Mouse (Mus musculus): Measurements from ENCODE around the gene Apoe. TPM values are rescaled to one million over a fixed set of nuclear protein-coding genes. Genes with fewer than 3 reads are reported as not detected.

Apoe gene
- polyA plus RNA-seq, 1 experiment = 2.0 TPM

GRCm38 (mm10) chr7:19683771-19684201 is 15.2 kb downstream of the Apoe start:
- no peak for TF ChIP-seq CEBPB (IDR thresholded peaks at IDR 0.05; ENCODE audit: low read depth)
- TF ChIP-seq USF1 (IDR thresholded peaks at IDR 0.05; ENCODE audit: low read depth) = no peak
- no peak for TF ChIP-seq MYOG (IDR thresholded peaks at IDR 0.05; ENCODE audit: control insufficient read depth, extremely low read depth, insufficient read length)
- no peak for TF ChIP-seq MAX (IDR thresholded peaks at IDR 0.05)
- no peak for TF ChIP-seq MYOD1 (IDR thresholded peaks at IDR 0.05; ENCODE audit: control insufficient read depth, insufficient read length, low read depth)
- TF ChIP-seq FOSL1 (IDR thresholded peaks at IDR 0.05; ENCODE audit: insufficient read depth, low read length, poor library complexity, severe bottlenecking) = no peak
- no peak for TF ChIP-seq CTCF (IDR thresholded peaks at IDR 0.05; ENCODE audit: control insufficient read depth, insufficient read depth, insufficient read length)
- Histone ChIP-seq H3K4me3 (ENCODE audit: insufficient read depth, poor library complexity, severe bottlenecking) (no peak overlapping the region), H3K36me3 (ENCODE audit: control insufficient read depth, insufficient read depth) (no peaks in the 10 kb centered on the region), H3K79me2 (ENCODE audit: control insufficient read depth, insufficient read depth) (no peaks in the 10 kb centered on the region), H3K27me3 (ENCODE audit: control insufficient read depth, insufficient read depth, insufficient read length) (peaks cover 12% of the 10 kb centered on the region), H3K79me3 (ENCODE audit: low read depth) (no peaks in the 10 kb centered on the region), H3ac (ENCODE audit: control insufficient read depth, insufficient read length, low read depth) (no peak overlapping the region)

GRCm38 (mm10) chr7:19682979-19683378 is 16.0 kb downstream of the Apoe start:
- H3K4me3 ChIP-seq (ENCODE audit: insufficient read depth, poor library complexity, severe bottlenecking) = no peak overlapping the region
- no peaks in the 10 kb centered on the region for H3K79me3 ChIP-seq (ENCODE audit: low read depth)
- no peaks in the 10 kb centered on the region for H3K79me2 ChIP-seq (ENCODE audit: control insufficient read depth, insufficient read depth)
- H3K27me3 ChIP-seq (ENCODE audit: control insufficient read depth, insufficient read depth, insufficient read length) = peaks cover 10% of the 10 kb centered on the region
- H3ac ChIP-seq (ENCODE audit: control insufficient read depth, insufficient read length, low read depth) = no peak overlapping the region
- TF ChIP-seq USF1 (IDR thresholded peaks at IDR 0.05; ENCODE audit: low read depth) = no peak
- TF ChIP-seq MYOG (IDR thresholded peaks at IDR 0.05; ENCODE audit: control insufficient read depth, extremely low read depth, insufficient read length) = no peak
- no peak for TF ChIP-seq CTCF (IDR thresholded peaks at IDR 0.05; ENCODE audit: control insufficient read depth, insufficient read depth, insufficient read length)
- TF ChIP-seq FOSL1 (IDR thresholded peaks at IDR 0.05; ENCODE audit: insufficient read depth, low read length, poor library complexity, severe bottlenecking) = no peak
- TF ChIP-seq MAX (IDR thresholded peaks at IDR 0.05) = no peak
- no peak for TF ChIP-seq CEBPB (IDR thresholded peaks at IDR 0.05; ENCODE audit: low read depth)
- no peak for TF ChIP-seq MYOD1 (IDR thresholded peaks at IDR 0.05; ENCODE audit: control insufficient read depth, insufficient read length, low read depth)
- no peaks in the 10 kb centered on the region for H3K36me3 ChIP-seq (ENCODE audit: control insufficient read depth, insufficient read depth)

- peaks cover 13% of the 10 kb centered on the region for H3K27me3 ChIP-seq (ENCODE audit: control insufficient read depth, insufficient read depth, insufficient read length)
- no peaks in the 10 kb centered on the region for H3K79me3 ChIP-seq (ENCODE audit: low read depth)
- H3K4me3 ChIP-seq (ENCODE audit: insufficient read depth, poor library complexity, severe bottlenecking) = no peak within 1 kb of the TSS
- TF ChIP-seq MYOD1 (IDR thresholded peaks at IDR 0.05; ENCODE audit: control insufficient read depth, insufficient read length, low read depth) (no peak), FOSL1 (IDR thresholded peaks at IDR 0.05; ENCODE audit: insufficient read depth, low read length, poor library complexity, severe bottlenecking) (no peak), CEBPB (IDR thresholded peaks at IDR 0.05; ENCODE audit: low read depth) (no peak), CTCF (IDR thresholded peaks at IDR 0.05; ENCODE audit: control insufficient read depth, insufficient read depth, insufficient read length) (no peak), MAX (IDR thresholded peaks at IDR 0.05) (no peak), USF1 (IDR thresholded peaks at IDR 0.05; ENCODE audit: low read depth) (no peak), MYOG (IDR thresholded peaks at IDR 0.05; ENCODE audit: control insufficient read depth, extremely low read depth, insufficient read length) (no peak)
- no peaks in the 10 kb centered on the region for H3K36me3 ChIP-seq (ENCODE audit: control insufficient read depth, insufficient read depth)
- no peaks in the 10 kb centered on the region for H3K79me2 ChIP-seq (ENCODE audit: control insufficient read depth, insufficient read depth)
- no peak within 1 kb of the TSS for H3ac ChIP-seq (ENCODE audit: control insufficient read depth, insufficient read length, low read depth)
These were observed 17.7 kb downstream of the Apoe start, which contains the start of the genes Gm44805 and Apoc4 for GRCm38 (mm10) chr7:19681202-19681694. Gm44805 (minus strand) TSS chr7:19681423. Apoc4 (minus strand) TSS chr7:19681479.

- Histone ChIP-seq H3K27me3 (ENCODE audit: control insufficient read depth, insufficient read depth, insufficient read length) (peaks cover 12% of the 10 kb centered on the region), H3K4me3 (ENCODE audit: insufficient read depth, poor library complexity, severe bottlenecking) (no peak overlapping the region), H3K36me3 (ENCODE audit: control insufficient read depth, insufficient read depth) (no peaks in the 10 kb centered on the region), H3ac (ENCODE audit: control insufficient read depth, insufficient read length, low read depth) (no peak overlapping the region), H3K79me3 (ENCODE audit: low read depth) (no peaks in the 10 kb centered on the region), H3K79me2 (ENCODE audit: control insufficient read depth, insufficient read depth) (no peaks in the 10 kb centered on the region)
- TF ChIP-seq MYOD1 (IDR thresholded peaks at IDR 0.05; ENCODE audit: control insufficient read depth, insufficient read length, low read depth) (no peak), USF1 (IDR thresholded peaks at IDR 0.05; ENCODE audit: low read depth) (no peak), MAX (IDR thresholded peaks at IDR 0.05) (no peak), CTCF (IDR thresholded peaks at IDR 0.05; ENCODE audit: control insufficient read depth, insufficient read depth, insufficient read length) (no peak), CEBPB (IDR thresholded peaks at IDR 0.05; ENCODE audit: low read depth) (no peak), MYOG (IDR thresholded peaks at IDR 0.05; ENCODE audit: control insufficient read depth, extremely low read depth, insufficient read length) (no peak), FOSL1 (IDR thresholded peaks at IDR 0.05; ENCODE audit: insufficient read depth, low read length, poor library complexity, severe bottlenecking) (no peak)
These were observed 18.3 kb downstream of the Apoe start for GRCm38 (mm10) chr7:19680702-19681101.

GRCm38 (mm10) chr7:19678901-19679300 is 20.1 kb downstream of the Apoe start:
- H3ac ChIP-seq (ENCODE audit: control insufficient read depth, insufficient read length, low read depth) = no peak overlapping the region
- no peak overlapping the region for H3K4me3 ChIP-seq (ENCODE audit: insufficient read depth, poor library complexity, severe bottlenecking)
- no peaks in the 10 kb centered on the region for H3K79me2 ChIP-seq (ENCODE audit: control insufficient read depth, insufficient read depth)
- H3K79me3 ChIP-seq (ENCODE audit: low read depth) = no peaks in the 10 kb centered on the region
- no peak for TF ChIP-seq MYOG (IDR thresholded peaks at IDR 0.05; ENCODE audit: control insufficient read depth, extremely low read depth, insufficient read length)
- peaks cover 3% of the 10 kb centered on the region for H3K27me3 ChIP-seq (ENCODE audit: control insufficient read depth, insufficient read depth, insufficient read length)
- no peaks in the 10 kb centered on the region for H3K36me3 ChIP-seq (ENCODE audit: control insufficient read depth, insufficient read depth)

- Histone ChIP-seq H3K4me3 (ENCODE audit: insufficient read depth, poor library complexity, severe bottlenecking) (no peak within 1 kb of the TSS), H3K79me2 (ENCODE audit: control insufficient read depth, insufficient read depth) (no peaks in the 10 kb centered on the region), H3K79me3 (ENCODE audit: low read depth) (no peaks in the 10 kb centered on the region), H3K36me3 (ENCODE audit: control insufficient read depth, insufficient read depth) (no peaks in the 10 kb centered on the region), H3ac (ENCODE audit: control insufficient read depth, insufficient read length, low read depth) (no peak within 1 kb of the TSS), H3K27me3 (ENCODE audit: control insufficient read depth, insufficient read depth, insufficient read length) (peaks cover 3% of the 10 kb centered on the region)
- TF ChIP-seq MYOD1 (IDR thresholded peaks at IDR 0.05; ENCODE audit: control insufficient read depth, insufficient read length, low read depth) = no peak
- no peak for TF ChIP-seq CTCF (IDR thresholded peaks at IDR 0.05; ENCODE audit: control insufficient read depth, insufficient read depth, insufficient read length)
- TF ChIP-seq MYOG (IDR thresholded peaks at IDR 0.05; ENCODE audit: control insufficient read depth, extremely low read depth, insufficient read length) = no peak
- no peak for TF ChIP-seq CEBPB (IDR thresholded peaks at IDR 0.05; ENCODE audit: low read depth)
- TF ChIP-seq FOSL1 (IDR thresholded peaks at IDR 0.05; ENCODE audit: insufficient read depth, low read length, poor library complexity, severe bottlenecking) = no peak
- no peak for TF ChIP-seq USF1 (IDR thresholded peaks at IDR 0.05; ENCODE audit: low read depth)
- TF ChIP-seq MAX (IDR thresholded peaks at IDR 0.05) = no peak
These were observed 21.1 kb downstream of the Apoe start, which contains the start of gene Apoc2 for GRCm38 (mm10) chr7:19677872-19678271. Apoc2 (minus strand) TSS chr7:19677941.

Data from C2C12 (cell line).